Mouse (Mus musculus) midbrain, postnatal 0 days (tissue): ENCODE results near the gene Dgkh. TPM values are rescaled to one million over a fixed set of nuclear protein-coding genes. Genes with fewer than 3 reads are reported as not detected.
"Not testable (repeated sequence)": the region's sequence is repeated elsewhere in the genome, so short reads cannot be mapped to it uniquely, and the experiment has no call there.

Source experiments
- ATAC-seq: fragments of 200-750 bp; cut with Nextera tagmentation; 2 replicates; pipeline ENCODE4 v1.8.0; 2017; ENCODE audit warnings: moderate number of reproducible peaks, mild to moderate bottlenecking, moderate TSS enrichment, moderate library complexity; ENCODE audit not compliant: low FRiP score
- DNase-seq: peaks from one replicate; pipeline ENCODE4 v3.0.0-alpha.2; 2015; ENCODE audit warnings: low spot score
- H3K27ac ChIP-seq: fragments of 300-500 bp; sonication (generic); 2 replicates; pipeline ENCODE4 v1.5.1; 2014; ENCODE audit warnings: low read depth, mild to moderate bottlenecking, low read length, mixed read lengths
- H3K27me3 ChIP-seq: fragments of 300-500 bp; sonication (generic); 2 replicates; pipeline ENCODE4 v1.6.1; 2014; ENCODE audit warnings: low read length, control low read depth, mixed read lengths; ENCODE audit not compliant: insufficient read depth
- H3K36me3 ChIP-seq: fragments of 300-500 bp; sonication (generic); 2 replicates; pipeline ENCODE4 v1.6.1; 2014; ENCODE audit warnings: low read length, control low read depth, mixed read lengths; ENCODE audit not compliant: insufficient read depth
- H3K4me1 ChIP-seq: fragments of 300-500 bp; sonication (generic); 2 replicates; pipeline ENCODE4 v1.6.1; 2014; ENCODE audit warnings: mild to moderate bottlenecking, control low read depth, antibody characterized with exemption, low read length, mixed read lengths; ENCODE audit not compliant: insufficient read depth
- H3K4me2 ChIP-seq: fragments of 300-500 bp; sonication (generic); 2 replicates; pipeline ENCODE4 v1.6.1; 2014; ENCODE audit warnings: low read depth, mild to moderate bottlenecking, low read length, mixed read lengths; ENCODE audit not compliant: poor library complexity, severe bottlenecking
- H3K4me3 ChIP-seq: fragments of 300-500 bp; sonication (generic); 2 replicates; pipeline ENCODE4 v1.5.1; 2014; ENCODE audit warnings: low read depth, mild to moderate bottlenecking, low read length, moderate library complexity
- H3K9ac ChIP-seq: fragments of 300-500 bp; sonication (generic); replicated peaks from 2 replicates; pipeline ENCODE4 v1.6.1; 2014; ENCODE audit warnings: mild to moderate bottlenecking, low read length, moderate library complexity, mixed read lengths; ENCODE audit not compliant: poor library complexity, severe bottlenecking
- H3K9me3 ChIP-seq: fragments of 300-500 bp; sonication (generic); 2 replicates; pipeline ENCODE4 v1.6.1; 2016; ENCODE audit warnings: low read length, control low read depth
- CTCF ChIP-seq: IDR thresholded peaks from 2 replicates; pipeline ENCODE4 v1.5.1; 2016; ENCODE audit warnings: antibody characterized with exemption, mild to moderate bottlenecking
- WGBS: fragments of 180-500 bp; shearing (Covaris S2); extraction: QIAGEN DNeasy Blood & Tissue Kit; methylation state at CpG from one replicate; pipeline ENCODE4 v1.1.7; 2014; 5-methylcytosine and 5-hydroxymethylcytosine counted together
- polyA plus RNA-seq: library from polyadenylated mRNA; unstranded; fragments of >200 nt; fragmentation: Nextera tagmentation; extraction: Ambion mirVana; gene quantifications from 2 replicates; pipeline ENCODE4 v1.2.1, GENCODE M21; 2015
- total RNA-seq: library from RNA; depleted of rRNA; stranded (reverse); fragments of >200 nt; gene quantifications from 2 replicates; pipeline ENCODE4 v1.2.3, GENCODE M21; 2014

Dgkh gene
- total and polyA plus RNA-seq, 2 experiments from 2014 or later = 2.8 to 15.3 TPM

GRCm38 (mm10) chr14:78725307-78725956 lies 7.1 kb downstream of the Dgkh start:
- no peaks in the 10 kb centered on the region for H3K9me3 ChIP-seq
- H3K9ac ChIP-seq = peak overlapping the region; percentile 61
- peak overlapping the region; percentile 65 for H3K4me3 ChIP-seq
- ATAC-seq = 0 out of 2 replicates have a peak, but pooled peaks have one; percentile 31
- TF ChIP-seq CTCF = no peak
- peak overlapping the region; percentile 96 for H3K4me2 ChIP-seq
- no peak for DNase-seq
- H3K27me3 ChIP-seq = no peaks in the 10 kb centered on the region
- H3K36me3 ChIP-seq = no peaks in the 10 kb centered on the region
- no peaks in the 10 kb centered on the region for H3K4me1 ChIP-seq
- 9% methylated on average over 26 of the region's 26 CpGs for WGBS
- H3K27ac ChIP-seq = no peak overlapping the region

GRCm38 (mm10) chr14:78724414-78725306 lies 7.9 kb downstream of the Dgkh start:
- no peaks in the 10 kb centered on the region for H3K9me3 ChIP-seq
- peak overlapping the region; percentile 61 for H3K9ac ChIP-seq
- TF ChIP-seq CTCF = peak; percentile 44
- WGBS = 3% methylated on average over 50 of the region's 52 CpGs
- H3K4me2 ChIP-seq = peak overlapping the region; percentile 96
- H3K4me1 ChIP-seq = no peaks in the 10 kb centered on the region
- H3K36me3 ChIP-seq = no peaks in the 10 kb centered on the region
- DNase-seq (peak; percentile 34), ATAC-seq (peak; percentile 66)
- peak overlapping the region; percentile 65 for H3K4me3 ChIP-seq
- no peak overlapping the region for H3K27ac ChIP-seq
- no peaks in the 10 kb centered on the region for H3K27me3 ChIP-seq

- ATAC-seq, H3K4me3 ChIP-seq, H3K9ac ChIP-seq, H3K36me3 ChIP-seq, H3K4me2 ChIP-seq, H3K27ac ChIP-seq, DNase-seq, H3K9me3 ChIP-seq, H3K4me1 ChIP-seq, H3K27me3 ChIP-seq: not testable (repeated sequence)
- WGBS = 95% methylated on average over 4 of the region's 4 CpGs
- TF ChIP-seq CTCF = peak; percentile 10; the same call in 1 of the 2 replicates
These were observed 8.9 kb downstream of the Dgkh start for GRCm38 (mm10) chr14:78723655-78724054.

- Histone ChIP-seq H3K4me1 (no peaks in the 10 kb centered on the region), H3K4me3 (no peak overlapping the region), H3K9me3 (no peaks in the 10 kb centered on the region), H3K27ac (no peak overlapping the region), H3K4me2 (no peak overlapping the region), H3K9ac (no peak overlapping the region), H3K36me3 (no peaks in the 10 kb centered on the region), H3K27me3 (no peaks in the 10 kb centered on the region)
- DNase-seq (no peak), ATAC-seq (no peak)
- no peak for TF ChIP-seq CTCF
- 66% methylated on average over 5 of the region's 5 CpGs for WGBS
These were observed 10.5 kb downstream of the Dgkh start for GRCm38 (mm10) chr14:78722031-78722430.

- WGBS = 94% methylated on average over 7 of the region's 7 CpGs
- H3K9me3 ChIP-seq = no peaks in the 10 kb centered on the region
- no peaks in the 10 kb centered on the region for H3K27me3 ChIP-seq
- DNase-seq = no peak
- H3K4me1 ChIP-seq = no peaks in the 10 kb centered on the region
- ATAC-seq = no peak
- TF ChIP-seq CTCF = no peak
- no peak overlapping the region for H3K9ac ChIP-seq
- no peak overlapping the region for H3K4me2 ChIP-seq
- no peak overlapping the region for H3K27ac ChIP-seq
- H3K36me3 ChIP-seq = no peaks in the 10 kb centered on the region
- no peak overlapping the region for H3K4me3 ChIP-seq
These were observed 16.5 kb downstream of the Dgkh start for GRCm38 (mm10) chr14:78716035-78716434.
